Mouse (Mus musculus): ENCODE data around the gene Adcy5.
A peak's percentile ranks its signal among the peaks of the same experiment; 100 is the strongest.

The Adcy5 gene

GRCm38 (mm10) chr16:35154641-35155390, at the start of gene Adcy5:
Gene Adcy5, plus strand, starts transcription at chr16:35154877.
- DNase-seq: no peak

DNA sequence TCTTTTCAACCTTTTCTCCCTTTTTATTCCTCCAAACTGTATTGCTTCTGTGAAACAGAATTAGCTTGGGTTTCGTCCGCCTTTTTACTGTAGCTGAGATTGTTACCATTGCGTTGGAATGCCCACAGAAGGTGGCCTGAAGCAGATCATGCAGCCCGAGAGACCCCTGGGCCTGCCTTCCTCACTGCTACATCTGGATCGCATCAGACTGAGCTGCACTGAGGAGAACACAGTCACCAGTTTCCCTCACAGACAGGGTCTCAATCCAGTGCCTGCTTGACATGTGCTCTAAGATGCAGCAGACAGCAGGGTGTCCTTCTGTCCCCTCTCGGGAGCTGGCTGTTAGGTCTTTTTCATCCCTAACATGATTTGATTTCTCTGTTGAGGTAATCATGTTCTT, 46.7 kb upstream of the Adcy5 start:
- DNase-seq: no peak

GRCm38 (mm10) chr16:35109156-35109555, 45.5 kb upstream of the Adcy5 start:
- no peak for DNase-seq

DNA sequence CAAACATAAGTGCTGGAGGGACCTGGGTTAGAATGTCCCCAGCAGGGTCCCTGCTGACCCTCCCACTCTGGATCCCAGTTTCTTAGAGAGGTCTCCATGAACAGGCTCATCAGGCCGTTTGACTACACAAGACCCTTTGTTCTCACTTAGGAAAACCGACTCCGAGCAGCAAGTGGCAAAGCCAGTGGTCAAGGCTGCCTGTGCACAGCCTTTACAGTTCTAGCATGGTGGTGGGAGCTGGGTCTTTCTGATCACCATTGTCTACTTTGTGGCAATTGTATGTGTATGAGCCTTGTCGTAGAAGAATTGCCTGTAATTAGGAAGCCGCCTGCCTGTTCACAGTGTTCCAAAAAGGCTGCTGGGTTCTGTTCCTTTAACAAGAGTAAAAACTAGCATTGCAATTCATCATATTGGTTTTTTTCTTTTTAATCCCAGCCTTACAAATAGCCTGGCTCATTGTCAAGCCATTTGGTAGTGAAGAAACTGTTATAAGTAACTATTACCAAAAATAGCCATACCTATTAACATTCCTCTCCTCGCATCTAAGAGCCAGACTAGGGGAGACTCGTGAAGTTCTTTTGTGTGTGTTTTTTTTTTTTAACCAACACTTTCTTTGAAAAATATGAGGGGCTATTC, 44.9 kb upstream of the Adcy5 start:
- DNase-seq: no peak

DNA sequence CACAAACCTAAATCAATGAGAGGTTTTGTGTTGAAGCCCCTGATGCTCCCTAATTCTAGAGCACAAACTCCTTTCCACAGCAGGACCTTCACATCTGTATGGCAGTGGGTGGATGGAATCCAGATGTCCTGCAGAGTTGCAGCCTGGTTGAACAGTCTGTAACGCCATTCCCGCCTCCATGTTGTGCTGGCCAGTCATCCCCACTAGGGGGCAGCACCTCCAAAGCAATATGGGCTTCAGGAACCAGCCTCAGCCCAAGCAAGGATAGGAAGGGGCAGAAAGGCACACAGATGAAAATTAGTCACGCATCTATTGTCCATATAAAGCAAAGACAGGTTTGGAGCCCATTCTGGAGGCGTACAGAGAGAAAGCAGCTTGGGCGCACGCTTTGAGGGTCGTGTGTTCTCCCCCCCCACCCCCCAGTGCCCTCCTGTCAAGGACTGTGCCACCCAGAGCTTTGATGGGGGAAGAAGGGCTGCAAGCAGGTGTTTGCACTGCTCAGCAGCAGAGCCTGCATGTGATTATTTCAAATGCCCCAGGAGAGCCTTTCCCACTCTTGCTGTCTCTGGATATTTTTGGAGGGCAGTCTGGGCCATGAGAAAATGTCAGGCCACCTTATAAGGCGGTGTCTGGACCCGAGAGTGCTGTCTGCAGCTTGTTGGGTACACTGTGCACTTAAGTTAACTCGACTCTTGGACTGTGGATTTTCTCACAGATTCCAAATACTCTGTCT, 44.1 kb upstream of the Adcy5 start:
- DNase-seq: peak; percentile 78 to 86

DNA sequence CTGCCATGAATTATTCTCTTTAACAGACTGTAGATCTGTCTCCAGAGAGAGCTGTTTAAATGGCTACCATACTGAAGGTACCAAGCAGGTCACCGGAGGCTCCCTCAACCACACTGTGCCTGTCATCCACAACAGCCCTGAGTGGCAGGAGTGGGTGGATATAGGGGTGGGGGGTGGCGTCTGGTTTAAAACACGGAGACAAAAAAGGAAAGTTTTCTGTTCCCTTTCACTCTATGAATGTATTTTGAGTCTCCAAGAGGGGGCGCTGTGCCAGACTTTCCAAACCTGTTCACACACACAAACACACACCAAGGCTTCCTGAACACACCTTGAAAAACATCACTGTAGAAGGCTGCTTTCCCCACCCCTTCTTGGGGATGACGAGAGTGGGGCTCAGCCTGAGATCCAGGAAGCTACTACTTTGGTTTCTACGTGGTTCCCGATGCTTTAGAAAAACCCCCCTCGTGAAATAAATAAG, 43.5 kb upstream of the Adcy5 start:
- DNase-seq: no peak

DNA sequence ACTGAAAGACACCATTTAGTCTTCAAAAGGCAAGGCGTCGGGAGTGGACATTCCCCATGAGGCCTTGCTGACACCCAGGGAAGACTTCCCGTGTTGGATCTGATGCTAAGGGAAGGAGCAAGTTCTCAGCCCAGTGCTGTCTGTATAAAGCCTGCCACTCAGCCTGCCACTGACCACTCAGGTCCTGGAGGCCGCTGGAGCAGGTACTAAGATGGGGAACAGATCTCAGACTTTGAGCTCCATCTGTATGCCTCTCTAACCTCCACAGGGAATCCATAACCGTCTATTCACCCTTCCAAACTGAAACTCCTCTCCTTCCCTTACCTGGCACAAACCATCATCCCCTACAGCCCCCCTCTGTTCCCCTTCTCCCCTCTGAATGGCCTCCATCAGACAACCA, 41.2 kb upstream of the Adcy5 start:
- no peak for DNase-seq

GRCm38 (mm10) chr16:35116328-35116956, 38.2 kb upstream of the Adcy5 start:
- no peak for DNase-seq

GRCm38 (mm10) chr16:35117436-35117835, 37.2 kb upstream of the Adcy5 start:
- no peak for DNase-seq

DNA sequence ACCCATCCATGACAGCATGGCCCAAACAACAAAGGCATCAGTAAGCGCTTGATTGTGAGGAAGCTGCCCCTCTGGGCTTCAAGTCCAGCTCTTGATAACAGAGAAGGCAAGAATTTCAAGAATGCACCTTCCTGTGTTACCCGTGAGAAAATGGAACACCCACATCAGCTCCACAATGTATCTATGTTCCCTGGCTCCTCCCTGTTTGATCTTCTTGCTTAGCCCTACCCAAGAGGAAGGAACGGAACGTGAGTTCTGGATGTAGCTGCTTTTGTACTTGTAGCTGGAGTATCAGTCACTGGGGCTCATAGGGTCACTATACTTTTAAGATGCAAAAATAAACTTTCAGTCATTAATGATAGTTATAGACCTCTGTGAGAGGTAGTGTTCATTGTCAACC, 34.1 kb upstream of the Adcy5 start:
- no peak for DNase-seq

- no peak for DNase-seq
These were observed 27.4 kb upstream of the Adcy5 start for GRCm38 (mm10) chr16:35127270-35127669.

GRCm38 (mm10) chr16:35130172-35130571, 24.5 kb upstream of the Adcy5 start:
- DNase-seq: no peak

- no peak for DNase-seq
These were observed 15.3 kb upstream of the Adcy5 start for GRCm38 (mm10) chr16:35139416-35139815.

GRCm38 (mm10) chr16:35139873-35140619, 14.6 kb upstream of the Adcy5 start:
- DNase-seq: no peak

GRCm38 (mm10) chr16:35140620-35140975, 14.1 kb upstream of the Adcy5 start:
- no peak for DNase-seq

- no peak for DNase-seq
These were observed 12.8 kb upstream of the Adcy5 start for GRCm38 (mm10) chr16:35141839-35142238.

GRCm38 (mm10) chr16:35146153-35146552, 8.5 kb upstream of the Adcy5 start:
- DNase-seq: no peak

GRCm38 (mm10) chr16:35153146-35153755, 1.4 kb upstream of the Adcy5 start:
- no peak for DNase-seq

- DNase-seq: peak in 1 of 2 experiments; percentile 58
These were observed 434 bp upstream of the Adcy5 start for GRCm38 (mm10) chr16:35154245-35154640.

GRCm38 (mm10) chr16:35155391-35156305, 971 bp downstream of the Adcy5 start:
- DNase-seq: peak; percentile 41 to 59

GRCm38 (mm10) chr16:35156306-35156695, 1.6 kb downstream of the Adcy5 start:
- peak; percentile 57 to 59 for DNase-seq
